Mouse (Mus musculus) heart, postnatal 4 days (tissue): ENCODE measurements around the gene Aars. TPM values are rescaled to one million over a fixed set of nuclear protein-coding genes. Genes with fewer than 3 reads are reported as not detected.
"Not testable (repeated sequence)": the region's sequence is repeated elsewhere in the genome, so short reads cannot be mapped to it uniquely, and the experiment has no call there.

Source experiments
- DNase-seq: peaks from one replicate; pipeline ENCODE4 v3.0.0; 2021
- total RNA-seq, 2 experiments: library from RNA; stranded (reverse); gene quantifications; 2 replicates each; pipeline ENCODE4 v1.2.3; 2021

Aars gene
- total RNA-seq: 10 to 100 TPM; 50.0 to 55.8 TPM

GRCm38 (mm10) chr8:111032916-111033315 lies at the start of gene Aars:
TSS of gene Aars (plus strand) at chr8:111033144.
- no peak for DNase-seq

GRCm38 (mm10) chr8:110987805-110988744 lies 44.9 kb upstream of the Aars start:
- no peak for DNase-seq

- DNase-seq: no peak
These were observed 42.9 kb upstream of the Aars start for GRCm38 (mm10) chr8:110990017-110990416.

GRCm38 (mm10) chr8:110996641-110997430 lies 36.1 kb upstream of the Aars start:
- DNase-seq: no peak

- peak; percentile 91 for DNase-seq
These were observed 35.1 kb upstream of the Aars start, which contains the start of gene Ddx19a for GRCm38 (mm10) chr8:110997547-110998531. TSS of gene Ddx19a (minus strand) at chr8:110997800.

- DNase-seq: not testable (repeated sequence)
These were observed 22.5 kb upstream of the Aars start for GRCm38 (mm10) chr8:111010230-111010991.

GRCm38 (mm10) chr8:111026609-111027008 lies 6.3 kb upstream of the Aars start:
- DNase-seq: not testable (repeated sequence)

- peak; percentile 86 for DNase-seq
These were observed 5.5 kb upstream of the Aars start for GRCm38 (mm10) chr8:111027391-111027937.

- no peak for DNase-seq
These were observed 3.4 kb upstream of the Aars start for GRCm38 (mm10) chr8:111029589-111029988.

- DNase-seq: no peak
These were observed 2.9 kb upstream of the Aars start for GRCm38 (mm10) chr8:111030045-111030444.

- DNase-seq: no peak
These were observed 1.4 kb upstream of the Aars start, which contains the start of gene Ddx19b for GRCm38 (mm10) chr8:111031572-111031971. TSS of gene Ddx19b (minus strand) at chr8:111031751.

- peak; percentile 98 for DNase-seq
These were observed 705 bp downstream of the Aars start for GRCm38 (mm10) chr8:111033482-111034215.

GRCm38 (mm10) chr8:111034276-111034675 lies 1.3 kb downstream of the Aars start:
- peak; percentile 30 for DNase-seq

- DNase-seq: no peak
These were observed 3.6 kb downstream of the Aars start for GRCm38 (mm10) chr8:111036591-111036990.

GRCm38 (mm10) chr8:111042546-111042945 lies 9.6 kb downstream of the Aars start:
- no peak for DNase-seq

- DNase-seq: no peak
These were observed 11.2 kb downstream of the Aars start for GRCm38 (mm10) chr8:111044003-111044734.

GRCm38 (mm10) chr8:111048694-111049093 lies 15.8 kb downstream of the Aars start:
- DNase-seq: no peak

- DNase-seq: no peak
These were observed 16.2 kb downstream of the Aars start for GRCm38 (mm10) chr8:111049106-111049505.

GRCm38 (mm10) chr8:111053827-111054518 lies 21.0 kb downstream of the Aars start:
- peak; percentile 29 for DNase-seq
